Mouse (Mus musculus) G1E (cell line): Measurements from ENCODE around the gene Hoxc11. TPM values are rescaled to one million over a fixed set of nuclear protein-coding genes. Genes with fewer than 3 reads are reported as not detected.

Experiments used
- ATAC-seq: 2 replicates; pipeline ENCODE4 v1.8.0; 2016; ENCODE audit warnings: mild to moderate bottlenecking; ENCODE audit not compliant: insufficient number of reproducible peaks, poor library complexity, low FRiP score, severe bottlenecking; ENCODE audit errors: extremely low read depth
- DNase-seq: peaks from one replicate; pipeline ENCODE4 v3.0.0; 2012; ENCODE audit warnings: low spot score
- H3K27me3 ChIP-seq: 2 replicates; pipeline ENCODE4 v1.6.1; 2012; ENCODE audit warnings: mild to moderate bottlenecking, low read length, inconsistent platforms; ENCODE audit not compliant: insufficient read depth
- H3K36me3 ChIP-seq: replicated peaks from 2 replicates; pipeline ENCODE3; 2012; ENCODE audit warnings: mild to moderate bottlenecking, inconsistent platforms
- H3K4me1 ChIP-seq: 2 replicates; pipeline ENCODE4 v1.6.1; 2012; ENCODE audit warnings: low read depth, low read length, inconsistent platforms, mixed read lengths; ENCODE audit not compliant: insufficient read depth
- H3K4me3 ChIP-seq: 2 replicates; pipeline ENCODE4 v1.5.1; 2012; ENCODE audit warnings: low read depth, mild to moderate bottlenecking, inconsistent platforms, low read length, moderate library complexity, mixed read lengths
- H3K9me3 ChIP-seq: replicated peaks from 2 replicates; pipeline ENCODE4 v1.6.1; 2012; ENCODE audit warnings: inconsistent platforms
- CTCF ChIP-seq: IDR thresholded peaks from 2 replicates; pipeline ENCODE4 v1.5.1; 2012; ENCODE audit warnings: low read depth, low read length, inconsistent platforms, mixed read lengths
- GATA1 ChIP-seq: IDR thresholded peaks from 2 replicates; pipeline ENCODE4 v1.6.1; 2012; ENCODE audit warnings: borderline replicate concordance, low read length, inconsistent platforms, mixed read lengths
- GATA2 ChIP-seq: IDR thresholded peaks from 2 replicates; pipeline ENCODE4 v1.6.1; 2012; ENCODE audit warnings: low read depth, low read length, inconsistent platforms, borderline replicate concordance
- POLR2AphosphoS5 ChIP-seq: IDR thresholded peaks from 2 replicates; pipeline ENCODE4 v1.6.1; 2012; ENCODE audit warnings: low read depth, low read length, inconsistent platforms; ENCODE audit not compliant: insufficient replicate concordance
- TAL1 ChIP-seq: conservative IDR thresholded peaks from 2 replicates; pipeline ENCODE4 v1.6.1; 2012; ENCODE audit warnings: low read depth, low read length, inconsistent platforms, mixed read lengths
- polyA plus RNA-seq: library from polyadenylated mRNA; stranded (reverse); fragments of >175 nt; gene quantifications from 2 replicates; pipeline ENCODE4 v1.2.3, GENCODE M21; 2012
- total RNA-seq, 2 experiments: library from RNA; stranded (forward) in 1 of 2; stranded (reverse) in 1 of 2; fragments of 200-1000 nt in 1 of 2; fragments of >200 nt in 1 of 2; fragmentation: Nextera tagmentation in 1 of 2; gene quantifications; 2 replicates each; pipeline ENCODE4 v1.2.3; 2014 to 2017

The Hoxc11 gene
- total and polyA plus RNA-seq, 3 experiments, result 0.22 TPM; not detected in 2

DNA sequence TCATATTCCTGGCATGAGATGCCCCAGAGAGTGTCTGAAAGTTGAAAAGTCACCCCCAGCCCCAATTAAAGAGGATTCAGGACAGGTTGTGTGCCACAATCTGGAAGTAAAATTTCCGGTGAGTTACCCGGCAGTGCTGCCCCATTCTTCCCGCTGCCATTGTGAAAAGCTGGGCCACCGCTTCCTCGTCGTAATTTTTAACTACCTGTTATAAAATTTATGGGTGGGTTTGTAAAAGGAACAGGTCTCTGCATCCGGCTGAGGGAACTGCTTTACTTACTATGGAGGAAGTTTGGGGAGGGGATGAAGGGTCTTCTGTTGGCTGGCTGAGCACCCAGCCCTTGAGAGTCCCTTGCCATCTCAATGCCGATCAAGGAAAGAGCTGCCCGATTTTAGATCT lies 42.3 kb downstream of the Hoxc11 start:
- TF ChIP-seq GATA1 (no peak), CTCF (no peak), POLR2AphosphoS5 (no peak)
- Histone ChIP-seq H3K4me1 (peaks cover 84% of the 10 kb centered on the region), H3K9me3 (no peaks in the 10 kb centered on the region), H3K4me3 (no peak overlapping the region; the same call in 1 of the 2 replicates), H3K27me3 (peaks cover 10% of the 10 kb centered on the region), H3K36me3 (no peaks in the 10 kb centered on the region)
- no peak for DNase-seq
- ATAC-seq, result no peak

DNA sequence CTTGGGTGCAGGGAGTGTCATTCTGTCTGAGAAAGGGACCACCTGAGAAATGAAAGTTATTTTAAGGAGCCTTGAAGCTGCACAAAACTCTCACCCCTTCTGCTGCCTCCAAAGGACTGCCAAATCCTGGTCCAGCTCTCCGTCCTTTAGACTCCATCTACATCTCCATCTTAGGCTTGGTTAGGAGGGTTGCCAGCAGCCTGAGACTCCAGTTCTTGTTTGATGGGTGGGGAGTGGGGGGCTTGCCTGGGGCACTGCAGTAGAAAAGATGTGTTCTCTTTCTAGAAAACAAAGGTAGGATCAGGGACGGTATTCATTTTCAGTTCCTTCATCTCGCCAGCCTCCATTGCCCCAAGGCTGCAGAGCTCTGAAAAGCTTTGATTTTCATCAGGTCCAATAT lies 43.2 kb downstream of the Hoxc11 start:
- H3K36me3 ChIP-seq, result peaks cover 5% of the 10 kb centered on the region
- DNase-seq (no peak), ATAC-seq (no peak)
- peaks cover 84% of the 10 kb centered on the region for H3K4me1 ChIP-seq
- H3K9me3 ChIP-seq, result no peaks in the 10 kb centered on the region
- TF ChIP-seq GATA2, result no peak
- no peak for TF ChIP-seq CTCF
- TF ChIP-seq GATA1, result no peak
- no peak for TF ChIP-seq TAL1
- no peak for TF ChIP-seq POLR2AphosphoS5
- peak overlapping the region; percentile 74 for H3K4me3 ChIP-seq
- peaks cover 10% of the 10 kb centered on the region for H3K27me3 ChIP-seq

DNA sequence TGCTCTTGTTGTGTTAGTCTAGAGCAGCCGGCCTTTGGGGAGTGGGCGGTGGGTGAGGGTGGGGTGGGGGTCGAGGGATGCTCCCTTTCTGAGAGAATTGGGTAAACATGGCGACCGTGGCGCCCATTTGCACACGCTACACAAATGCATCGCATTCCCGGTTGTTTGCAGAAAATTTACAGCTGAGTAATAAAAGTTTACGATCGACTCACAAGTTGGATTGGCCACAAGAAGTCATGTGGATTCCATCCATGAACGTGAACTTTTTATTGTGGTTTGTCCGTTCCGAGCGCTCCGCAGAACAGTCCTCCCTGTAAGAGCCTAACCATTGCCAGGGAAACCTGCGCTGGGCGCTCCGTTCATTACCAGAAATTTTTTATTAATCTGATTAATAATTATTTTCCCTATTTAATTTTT lies 43.7 kb downstream of the Hoxc11 start, which contains the start of gene Hoxc6:
Gene Hoxc6, plus strand, starts transcription at position 319 of the 417 bp plus-strand sequence.
- Histone ChIP-seq H3K27me3 (peaks cover 10% of the 10 kb centered on the region), H3K4me3 (peak within 1 kb of the TSS; percentile 74), H3K36me3 (peaks cover 5% of the 10 kb centered on the region), H3K9me3 (no peaks in the 10 kb centered on the region), H3K4me1 (peaks cover 84% of the 10 kb centered on the region)
- TF ChIP-seq POLR2AphosphoS5, result no peak
- TF ChIP-seq TAL1, result no peak
- TF ChIP-seq GATA2, result no peak
- no peak for TF ChIP-seq CTCF
- TF ChIP-seq GATA1, result no peak
- ATAC-seq (no peak), DNase-seq (no peak)

DNA sequence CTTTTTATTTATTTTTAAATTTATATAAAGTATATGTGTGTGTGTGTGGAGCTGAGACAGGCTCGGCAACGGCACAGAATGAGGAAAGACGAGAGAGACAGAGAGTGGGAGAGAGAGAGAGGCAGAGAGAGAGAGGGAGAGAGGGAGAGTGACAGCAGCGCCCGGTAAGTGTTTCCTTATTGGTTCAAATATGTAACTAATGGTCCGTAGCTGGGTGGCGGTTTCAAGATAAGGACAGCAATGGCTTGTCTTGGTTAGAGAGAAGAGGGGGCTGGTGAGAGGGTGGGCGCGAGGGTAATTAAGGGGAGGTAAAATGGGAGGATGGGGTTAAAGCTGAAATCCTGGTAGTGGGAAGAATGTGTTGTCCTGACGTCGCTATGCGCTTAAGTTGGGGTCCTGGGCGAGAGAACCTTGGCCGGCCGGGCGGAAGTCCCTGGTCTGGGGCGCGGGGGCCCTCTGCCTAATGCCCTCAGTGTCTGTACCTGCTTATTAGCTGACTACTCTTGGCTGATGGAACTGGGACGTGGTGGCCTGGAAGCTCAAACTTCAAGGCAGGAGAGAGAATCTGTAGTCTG lies 44.5 kb downstream of the Hoxc11 start:
- peak overlapping the region; percentile 74 for H3K4me3 ChIP-seq
- peak; percentile 82 for DNase-seq

DNA sequence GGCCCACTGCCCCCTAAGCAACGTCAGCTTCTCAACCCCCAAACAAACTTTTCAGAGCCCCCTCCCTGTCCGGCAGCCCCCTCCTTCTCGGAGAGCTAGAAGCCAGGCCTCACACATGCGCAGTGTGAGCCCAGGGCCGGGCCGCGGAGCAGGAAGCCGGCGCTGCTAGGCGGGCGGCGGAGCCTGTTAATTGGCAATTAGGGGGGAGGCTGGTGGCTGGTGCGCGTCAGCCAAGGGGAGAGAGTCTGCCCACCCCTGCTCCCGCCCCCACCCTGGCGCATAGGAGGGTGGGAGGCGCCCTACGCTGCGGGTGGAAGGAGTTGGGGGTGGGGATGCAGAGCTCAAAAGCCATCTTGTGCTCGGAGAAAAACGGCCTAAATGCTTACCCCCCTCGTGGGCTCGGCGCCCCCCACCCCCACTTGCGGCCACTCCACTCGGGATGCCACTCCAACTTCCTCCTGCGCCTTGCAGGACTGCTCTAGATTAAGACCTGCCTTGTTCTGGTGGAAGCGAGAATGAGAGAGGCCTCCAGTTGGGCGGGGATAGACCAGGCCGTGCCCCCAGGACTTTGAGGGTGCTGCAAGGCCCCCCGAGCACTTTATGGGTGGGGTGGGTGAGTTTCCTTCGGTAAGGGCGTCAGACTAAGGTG lies 45.1 kb downstream of the Hoxc11 start:
- peak overlapping the region; percentile 74 for H3K4me3 ChIP-seq
- TF ChIP-seq GATA2 (no peak), CTCF (no peak), TAL1 (no peak), POLR2AphosphoS5 (no peak), GATA1 (no peak)
- H3K9me3 ChIP-seq, result no peaks in the 10 kb centered on the region
- ATAC-seq, result peak; percentile 72
- H3K27me3 ChIP-seq, result peaks cover 10% of the 10 kb centered on the region
- peaks cover 6% of the 10 kb centered on the region for H3K36me3 ChIP-seq
- H3K4me1 ChIP-seq, result peaks cover 88% of the 10 kb centered on the region
- DNase-seq, result peak; percentile 95

More for the DNA sequence above, 44.5 kb downstream of the Hoxc11 start:
- Histone ChIP-seq H3K4me1 (peaks cover 87% of the 10 kb centered on the region), H3K36me3 (peaks cover 5% of the 10 kb centered on the region), H3K9me3 (no peaks in the 10 kb centered on the region), H3K27me3 (peaks cover 10% of the 10 kb centered on the region)
- ATAC-seq, result peak; percentile 43
- TF ChIP-seq TAL1, result no peak
- TF ChIP-seq POLR2AphosphoS5, result no peak
- TF ChIP-seq GATA2, result no peak
- no peak for TF ChIP-seq CTCF
- no peak for TF ChIP-seq GATA1

DNA sequence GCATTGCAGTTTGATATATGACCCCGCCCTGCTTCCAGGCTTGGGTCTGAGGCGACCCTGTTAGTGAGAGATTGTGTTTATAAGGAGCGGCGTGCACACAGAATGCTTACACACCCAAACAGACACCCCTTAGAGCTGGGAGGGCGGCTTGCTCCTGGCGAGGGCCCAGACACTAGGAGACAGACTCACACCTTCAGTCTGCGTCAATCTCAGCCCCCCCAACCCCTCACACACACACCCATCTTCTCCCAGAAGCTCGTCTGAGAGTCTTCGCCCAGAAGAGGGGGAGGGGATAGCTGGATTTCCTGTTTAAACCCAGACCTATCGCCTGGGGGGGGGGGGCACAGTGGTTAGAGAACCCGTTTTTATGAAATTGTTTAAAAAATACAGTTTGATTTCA lies 45.7 kb downstream of the Hoxc11 start:
- ATAC-seq, result no peak; the same call in 1 of the 2 replicates
- Histone ChIP-seq H3K4me1 (peaks cover 88% of the 10 kb centered on the region), H3K4me3 (peak overlapping the region; percentile 74), H3K36me3 (peaks cover 10% of the 10 kb centered on the region), H3K27me3 (peaks cover 8% of the 10 kb centered on the region), H3K9me3 (no peaks in the 10 kb centered on the region)
- TF ChIP-seq TAL1, result no peak
- no peak for TF ChIP-seq CTCF
- no peak for TF ChIP-seq GATA2
- TF ChIP-seq POLR2AphosphoS5, result no peak; the same call in 1 of the 2 replicates
- no peak for TF ChIP-seq GATA1
- no peak for DNase-seq
